Mouse (Mus musculus): ENCODE data around the gene Ttc17.
"Not testable (repeated sequence)": the region's sequence is repeated elsewhere in the genome, so short reads cannot be mapped to it uniquely, and the experiment has no call there.

Ttc17 gene

DNA sequence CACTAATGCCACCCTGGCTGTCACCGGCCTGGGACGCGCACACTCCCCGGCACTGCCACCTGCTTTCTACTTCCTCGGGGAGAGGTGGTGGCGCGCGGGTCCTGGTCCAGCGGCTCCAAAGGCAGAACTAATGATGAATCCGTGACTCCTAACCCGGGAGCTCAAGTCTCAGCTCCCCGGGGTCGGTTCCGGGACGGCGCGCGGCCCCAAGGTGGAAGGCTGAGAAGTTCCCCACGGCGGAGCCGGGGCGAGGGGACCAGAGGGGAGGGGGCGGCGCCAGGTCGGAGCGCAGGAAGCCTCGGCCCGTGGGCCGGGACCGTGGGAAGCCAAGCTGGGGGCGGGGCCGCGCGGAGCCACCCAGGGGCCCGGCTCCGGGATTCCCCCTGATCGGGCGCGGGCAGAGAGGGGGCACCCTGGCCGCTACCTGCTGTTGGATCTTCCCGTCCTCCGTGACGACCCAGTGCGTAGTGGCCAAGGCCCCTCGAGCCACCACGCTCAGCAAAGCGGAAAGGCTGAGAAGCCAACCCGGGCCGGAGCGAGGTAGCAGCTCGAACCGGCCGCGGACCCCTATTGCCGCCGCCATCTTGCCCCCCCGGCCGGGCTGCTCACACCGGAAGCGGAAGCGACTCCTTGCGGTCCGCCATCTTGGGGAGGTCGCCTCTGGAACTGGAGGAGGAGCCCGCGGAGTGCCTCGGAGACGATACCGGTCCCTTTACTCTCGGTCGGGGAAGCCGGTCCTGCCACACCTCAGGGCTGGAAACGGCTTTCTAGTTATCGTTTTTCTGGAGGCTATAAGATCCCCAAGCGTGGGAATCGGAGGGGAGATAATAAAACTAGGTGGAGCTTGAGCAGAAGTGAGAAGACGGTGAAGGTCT lies at the start of gene Ttc17:
TSS of gene Ttc17 (minus strand) at position 607 of the 875 bp plus-strand sequence.
- peak; percentile 95 for DNase-seq (ENCODE audit: low read depth)

DNA sequence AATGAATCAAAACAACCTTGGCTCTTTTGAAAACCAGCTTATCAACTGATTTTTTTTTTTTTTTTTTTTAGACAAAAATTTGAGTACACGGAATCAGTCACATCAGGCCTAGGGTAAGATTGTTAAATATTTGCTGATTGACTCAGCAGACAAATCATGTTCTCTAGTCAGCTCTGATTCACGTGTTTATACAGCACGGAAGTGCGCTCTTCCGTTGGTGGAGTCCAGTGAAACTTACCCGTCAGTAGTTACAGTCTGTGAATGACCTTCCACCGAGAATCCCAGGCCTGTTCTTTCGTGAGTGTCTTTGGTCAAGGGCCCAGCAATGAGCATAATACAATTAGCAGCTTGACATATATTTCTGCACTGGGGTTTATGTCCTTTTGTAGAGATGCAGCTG lies 43.2 kb upstream of the Ttc17 start:
- DNase-seq (ENCODE audit: low read depth): no peak

DNA sequence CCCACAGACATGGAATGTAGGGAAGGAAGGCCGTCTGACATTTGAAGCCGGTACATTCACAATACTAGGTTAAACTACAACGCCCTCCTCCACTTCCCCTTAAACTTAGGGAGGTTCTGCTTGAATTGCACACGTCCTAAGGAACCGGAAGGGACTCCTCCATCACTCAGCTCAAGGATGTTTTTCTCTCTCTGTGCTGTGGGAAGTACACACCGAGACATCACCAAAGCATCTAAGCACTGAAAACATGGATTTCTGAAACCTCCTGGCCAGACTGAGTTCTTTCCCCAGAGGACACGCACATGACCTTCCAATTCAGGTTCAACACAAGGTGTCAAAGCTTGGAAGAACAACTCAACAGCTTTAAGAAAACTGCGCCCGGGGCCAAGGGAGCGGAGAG lies 30.5 kb upstream of the Ttc17 start:
- DNase-seq (ENCODE audit: low read depth): peak; percentile 64

DNA sequence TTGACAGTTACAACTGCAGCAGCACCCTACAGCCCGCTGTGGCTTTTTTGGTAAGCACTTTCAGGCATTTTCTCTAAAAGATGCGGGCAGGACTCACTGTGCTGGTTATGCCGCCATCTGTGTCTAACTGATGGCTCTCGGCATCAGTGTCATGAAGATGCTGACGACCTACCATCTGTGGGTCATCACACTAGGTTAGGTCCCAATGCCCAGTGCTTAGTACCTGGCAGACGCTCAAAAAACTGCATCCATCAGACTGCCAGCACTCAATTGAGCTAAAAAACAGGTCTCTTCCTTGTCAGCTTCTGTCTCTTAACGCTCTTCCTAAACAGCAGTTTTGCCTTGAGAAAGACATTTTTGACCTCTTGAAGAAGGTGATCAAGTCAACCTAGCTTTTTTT lies 29.0 kb upstream of the Ttc17 start:
- peak; percentile 11 for DNase-seq (ENCODE audit: low read depth)

DNA sequence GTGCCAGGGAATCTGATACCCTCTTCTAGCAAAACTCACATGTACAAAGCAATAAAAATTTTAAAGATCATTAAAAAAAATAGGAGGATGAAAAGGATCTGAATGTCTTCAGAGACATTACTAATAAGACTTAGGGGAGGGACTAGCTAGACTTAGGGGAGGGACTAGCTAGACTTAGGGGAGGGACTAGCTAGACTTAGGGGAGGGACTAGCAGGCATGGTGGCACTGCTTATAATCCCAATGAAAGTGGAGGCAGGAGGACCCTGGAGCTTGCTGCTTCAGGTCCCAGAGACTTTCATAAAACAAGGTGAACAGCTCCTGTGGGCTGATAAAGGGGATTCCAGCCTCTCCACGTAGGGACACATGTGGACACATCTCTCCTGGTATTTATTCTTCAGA lies 28.3 kb upstream of the Ttc17 start:
- DNase-seq (ENCODE audit: low read depth): peak; percentile 15

DNA sequence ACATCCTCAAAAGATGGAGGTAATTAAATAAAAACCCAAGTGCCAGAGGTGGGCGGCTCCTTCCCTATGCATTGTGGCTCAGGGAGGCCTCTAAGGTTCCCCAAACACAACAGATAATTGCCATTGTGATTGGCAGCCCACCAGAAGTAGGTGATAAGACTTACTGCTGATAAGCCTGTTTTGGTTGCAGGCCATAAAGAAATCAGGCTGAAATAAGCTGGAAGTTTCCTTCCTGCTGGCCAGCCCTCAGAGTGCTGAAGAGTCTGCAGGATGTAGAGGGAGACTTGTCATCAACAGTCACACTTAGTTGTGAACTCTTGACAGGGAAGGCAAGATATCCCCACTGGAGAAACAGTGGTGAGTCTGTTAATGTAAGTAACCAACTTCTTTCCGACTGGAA lies 25.7 kb upstream of the Ttc17 start:
- no peak for DNase-seq (ENCODE audit: low read depth)

DNA sequence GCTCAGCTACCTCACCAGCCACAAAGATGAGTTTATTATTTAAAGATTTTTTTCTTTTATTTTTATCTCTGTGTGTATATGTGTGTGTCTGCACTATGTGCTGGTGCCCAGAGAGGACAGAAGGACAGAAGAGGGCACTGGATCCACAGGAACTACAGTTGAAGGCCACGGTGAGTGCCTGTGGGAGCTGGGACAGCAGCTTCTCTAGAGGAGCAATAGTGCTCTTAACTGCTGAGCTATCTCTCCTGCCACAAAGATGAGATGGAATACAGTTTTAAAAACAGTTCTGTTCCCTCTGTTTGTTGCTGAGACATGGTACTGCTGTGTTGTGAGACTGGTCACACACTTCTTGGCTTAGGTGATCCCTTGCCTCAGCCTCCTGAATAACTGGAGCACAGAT lies 22.0 kb upstream of the Ttc17 start:
- DNase-seq (ENCODE audit: low read depth): no peak

DNA sequence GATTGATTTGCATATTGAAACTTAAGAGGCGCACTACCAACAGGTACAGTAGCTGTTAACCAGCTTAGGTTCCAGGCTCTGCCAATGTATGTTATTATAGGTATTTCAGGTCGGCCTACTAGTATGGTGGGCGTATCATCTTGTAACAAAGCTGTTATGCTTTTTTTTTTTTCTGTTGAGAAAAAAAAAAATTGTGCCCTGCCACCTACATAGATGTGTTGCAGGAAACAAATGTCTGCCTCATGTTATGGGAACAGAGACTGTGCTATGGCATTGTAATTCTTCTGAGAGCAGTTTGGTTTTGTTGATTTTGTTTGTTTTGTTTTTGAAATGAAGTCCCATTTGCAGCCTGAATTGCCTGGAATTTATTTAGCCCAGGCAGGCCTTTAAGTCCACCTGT lies 952 bp upstream of the Ttc17 start:
- no peak for DNase-seq (ENCODE audit: low read depth)

DNA sequence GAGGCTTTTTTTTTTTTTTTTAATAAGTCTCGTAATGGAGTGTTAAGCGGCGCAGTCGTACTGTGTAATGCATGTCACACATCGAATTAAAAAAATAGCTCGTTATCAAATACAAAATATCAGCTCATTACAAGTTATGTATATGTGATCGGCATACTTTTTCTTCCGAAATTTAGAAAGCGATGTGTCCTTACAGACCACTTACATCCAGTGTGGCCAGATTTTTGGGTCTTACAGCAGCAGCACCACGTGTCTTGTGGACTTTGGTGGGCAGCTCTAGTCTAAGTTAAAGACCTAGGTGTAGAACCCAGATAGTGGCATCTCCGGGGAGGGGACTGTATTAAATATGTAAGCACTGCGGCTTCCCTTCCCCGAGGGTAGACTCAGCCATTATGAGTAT lies 532 bp upstream of the Ttc17 start:
- DNase-seq (ENCODE audit: low read depth): peak; percentile 69

DNA sequence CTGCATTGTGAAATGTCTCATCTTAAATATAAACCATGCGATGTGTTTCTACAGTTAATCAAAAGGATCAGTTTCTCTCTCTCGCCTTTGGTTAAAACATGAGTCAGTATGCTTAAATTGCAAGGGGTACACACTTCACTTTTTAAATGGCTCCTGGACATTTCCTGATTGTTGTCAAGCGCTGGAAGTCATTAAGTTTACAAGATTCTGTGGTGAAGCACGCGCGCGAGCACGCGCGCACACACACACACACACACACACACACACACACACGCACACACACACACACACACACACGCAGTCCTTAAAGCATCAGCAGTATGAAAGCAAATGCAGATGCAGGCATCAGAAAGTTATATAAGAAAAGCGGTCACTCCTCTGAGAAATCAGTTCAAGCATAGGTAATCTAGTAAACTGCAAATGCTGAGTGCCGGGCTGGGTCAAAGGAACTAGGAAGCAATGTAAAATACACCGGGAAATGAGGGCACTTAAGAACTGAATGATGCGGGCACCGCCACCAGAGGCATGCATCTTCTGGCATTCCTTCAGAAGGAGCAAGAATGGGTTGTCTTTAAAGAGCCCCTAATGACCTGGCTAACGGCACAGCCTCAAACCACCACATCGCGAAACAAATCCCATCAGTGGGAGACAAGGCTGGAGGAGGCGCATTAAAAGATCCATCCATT lies 949 bp downstream of the Ttc17 start:
- peak; percentile 79 for DNase-seq (ENCODE audit: low read depth)

DNA sequence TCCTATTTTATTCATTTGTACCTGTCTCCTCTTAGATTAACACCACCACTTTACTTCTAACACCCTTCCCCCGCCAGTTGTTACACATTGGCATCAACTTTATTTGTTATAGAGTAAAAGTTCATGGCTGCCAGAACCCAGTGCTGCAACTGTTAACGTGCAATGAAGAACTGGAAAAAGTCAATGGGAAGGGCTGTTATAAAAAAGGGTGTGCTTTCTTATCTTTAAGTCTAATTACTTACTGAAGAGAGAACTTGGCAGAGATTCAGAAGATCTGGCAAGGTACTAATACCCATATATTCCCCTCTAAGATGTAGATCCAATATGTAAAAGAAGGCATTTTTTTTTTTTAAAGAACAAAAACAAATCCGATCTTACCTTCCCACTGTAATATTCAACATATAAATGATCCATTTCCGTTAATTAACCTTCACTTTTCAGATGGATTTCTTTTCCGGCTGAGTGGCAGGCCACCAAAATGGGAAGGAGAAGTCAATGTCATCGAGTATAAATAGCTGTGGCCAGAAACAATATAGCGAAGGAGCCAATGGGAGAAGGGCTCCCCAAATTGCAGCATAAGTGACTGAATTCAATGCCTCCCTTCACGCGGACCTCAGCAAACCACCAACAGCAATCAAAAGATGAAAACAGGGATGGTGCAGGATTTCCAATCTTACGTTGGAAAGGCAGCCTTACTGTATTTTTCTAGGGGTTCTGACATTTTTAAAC lies 1.8 kb downstream of the Ttc17 start:
- no peak for DNase-seq (ENCODE audit: low read depth)

DNA sequence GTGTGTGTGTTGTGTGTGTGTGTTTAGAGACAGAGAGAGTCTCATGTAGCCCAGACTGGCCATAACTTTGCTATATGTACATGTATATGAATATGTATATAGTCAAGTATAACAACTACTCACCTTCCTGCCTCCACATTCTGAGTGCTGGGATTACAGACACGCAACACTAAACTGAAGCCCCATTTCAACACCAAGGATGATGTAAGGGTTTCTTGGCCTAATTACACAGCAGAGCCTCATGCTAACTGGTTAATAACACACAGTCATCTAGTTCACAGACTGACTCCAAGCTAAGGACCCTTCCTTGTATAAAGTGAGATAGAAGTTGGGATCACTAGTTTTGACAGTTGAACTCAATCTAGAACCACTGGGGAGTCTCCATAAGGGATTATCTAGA lies 3.9 kb downstream of the Ttc17 start:
- DNase-seq (ENCODE audit: low read depth): no peak

DNA sequence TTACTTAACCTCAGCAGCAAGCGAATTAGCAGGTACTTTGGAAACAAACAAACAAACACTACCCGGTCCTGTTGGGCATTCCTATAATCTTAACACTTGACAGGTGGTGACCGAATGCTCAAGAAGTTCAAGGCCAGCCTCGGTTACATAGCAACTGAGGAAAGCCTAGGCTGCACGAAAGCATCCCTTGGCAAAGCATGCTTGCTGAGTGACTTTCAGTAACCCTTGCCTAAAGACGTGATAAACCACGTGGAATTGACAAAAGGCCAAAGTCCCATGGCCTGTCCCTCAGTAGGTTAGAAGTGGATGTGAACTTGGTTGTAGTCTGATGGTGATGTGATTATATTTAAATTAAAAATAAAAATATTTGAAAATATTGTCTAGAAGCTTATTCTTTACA lies 4.4 kb downstream of the Ttc17 start:
- DNase-seq (ENCODE audit: low read depth): no peak

DNA sequence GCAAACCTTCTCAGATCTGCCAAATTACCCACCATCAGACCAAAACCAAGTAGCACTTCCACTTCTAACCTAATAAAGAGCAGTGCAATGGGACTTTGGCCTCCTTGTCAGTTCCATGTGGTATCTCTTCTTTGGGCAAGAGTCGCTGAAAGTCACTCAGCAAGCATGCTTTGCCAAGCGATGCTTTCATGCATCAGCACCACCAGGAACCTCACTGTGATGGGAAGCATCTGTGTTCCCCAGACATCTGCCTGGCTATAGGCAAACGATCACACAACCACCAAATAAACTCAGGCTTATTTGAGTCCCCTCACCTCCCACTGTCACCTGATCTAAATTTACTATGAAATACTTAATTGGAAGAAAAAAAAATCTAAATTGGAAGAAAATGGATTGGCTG lies 5.5 kb downstream of the Ttc17 start:
- DNase-seq (ENCODE audit: low read depth): no peak

DNA sequence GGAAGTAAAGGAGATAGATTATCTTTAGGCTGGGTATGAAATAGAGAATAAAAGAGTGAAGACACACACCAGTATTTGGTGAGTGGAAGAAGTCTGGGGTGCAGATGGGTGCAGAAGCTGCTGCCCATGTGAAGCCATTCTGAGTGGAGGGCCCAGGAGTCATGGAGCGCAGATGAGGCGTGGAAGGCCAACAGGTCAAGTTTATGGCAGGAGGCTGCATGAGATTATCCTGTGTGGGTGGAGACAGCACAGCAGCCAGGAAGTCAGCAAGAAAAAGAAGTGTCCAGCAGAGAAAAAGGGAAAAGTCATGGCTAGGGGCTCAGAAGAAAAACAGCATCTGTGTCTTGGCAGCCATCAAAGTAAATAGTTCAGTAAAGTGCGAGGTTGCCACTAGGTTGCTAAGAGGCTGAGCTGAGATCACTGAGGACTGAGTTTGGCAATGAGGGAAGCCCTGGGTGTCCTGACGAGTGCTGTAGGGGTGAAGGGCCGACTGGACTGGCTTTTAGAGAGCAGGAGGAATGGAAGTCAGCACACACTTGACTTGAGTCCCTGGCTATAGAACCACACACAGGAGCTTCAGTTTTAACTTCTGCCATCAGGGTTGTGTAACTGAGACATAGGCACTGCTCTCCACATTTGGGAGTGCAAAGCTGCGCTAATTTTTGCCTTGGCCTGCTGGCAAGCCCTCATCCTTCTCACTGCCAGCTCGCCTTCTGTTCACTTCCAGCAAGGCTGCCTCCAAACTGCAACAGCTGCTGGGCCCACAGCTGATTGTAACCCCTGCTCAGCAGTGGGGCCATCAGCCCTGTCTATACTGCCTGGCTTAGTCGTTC lies 8.1 kb downstream of the Ttc17 start:
- no peak for DNase-seq (ENCODE audit: low read depth)

DNA sequence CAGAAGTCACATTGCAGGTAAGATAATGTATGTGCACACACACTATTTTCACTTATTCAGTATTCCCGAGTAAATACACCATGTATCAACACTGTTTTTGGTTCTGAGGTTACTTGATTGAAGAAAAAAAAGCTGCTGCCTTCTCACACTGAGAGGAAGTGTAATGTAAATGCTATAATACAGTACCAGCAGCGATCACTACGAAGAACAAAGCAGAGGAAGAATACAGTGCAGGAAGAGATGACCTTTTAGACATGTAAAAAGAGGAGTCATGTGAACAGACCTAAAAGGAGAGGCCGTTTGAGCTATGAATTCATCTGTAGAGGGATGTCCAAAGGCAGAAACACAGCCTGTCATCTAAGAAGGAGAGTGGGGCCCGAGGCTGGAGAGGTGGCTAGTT lies 9.0 kb downstream of the Ttc17 start:
- DNase-seq (ENCODE audit: low read depth): no peak

DNA sequence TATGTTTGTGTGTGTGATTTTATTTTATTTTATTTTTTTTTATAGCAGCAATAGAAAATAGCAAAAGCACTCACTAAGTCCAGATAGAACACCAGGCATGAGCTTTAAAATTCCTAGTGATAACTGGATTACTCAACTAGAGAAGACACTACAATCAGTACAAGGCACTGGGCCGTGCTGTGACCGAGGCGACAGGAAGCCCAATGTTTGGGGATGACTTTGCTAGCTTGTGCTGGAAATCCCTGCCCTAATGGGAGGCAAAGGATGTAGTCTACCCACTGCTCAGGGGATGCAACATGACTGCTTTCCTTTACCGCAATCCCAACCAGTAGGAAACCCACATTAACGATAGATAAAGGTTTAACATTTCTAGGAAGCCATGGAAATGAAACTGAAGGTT lies 10.2 kb downstream of the Ttc17 start:
- DNase-seq (ENCODE audit: low read depth): peak; percentile 16

DNA sequence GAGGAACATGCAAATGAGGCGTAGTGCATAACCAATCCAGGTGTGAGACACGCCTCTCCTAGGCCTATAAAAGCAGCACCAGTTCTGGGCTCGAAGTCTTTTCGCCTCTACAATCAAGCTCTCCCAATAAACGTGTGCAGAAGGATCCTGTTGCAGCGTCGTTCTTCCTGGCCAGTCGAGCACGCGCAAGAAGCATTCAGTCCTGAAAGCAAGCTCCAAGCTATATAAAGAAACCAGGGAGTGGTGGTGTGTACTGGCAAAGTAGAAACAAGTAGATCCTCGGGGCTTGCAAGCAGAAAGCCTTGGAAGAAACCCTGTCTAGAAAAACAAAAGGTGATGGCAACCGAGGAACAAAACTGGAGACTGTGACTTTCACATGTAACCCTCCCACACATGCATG lies 15.4 kb downstream of the Ttc17 start:
- DNase-seq (ENCODE audit: low read depth): not testable (repeated sequence)

DNA sequence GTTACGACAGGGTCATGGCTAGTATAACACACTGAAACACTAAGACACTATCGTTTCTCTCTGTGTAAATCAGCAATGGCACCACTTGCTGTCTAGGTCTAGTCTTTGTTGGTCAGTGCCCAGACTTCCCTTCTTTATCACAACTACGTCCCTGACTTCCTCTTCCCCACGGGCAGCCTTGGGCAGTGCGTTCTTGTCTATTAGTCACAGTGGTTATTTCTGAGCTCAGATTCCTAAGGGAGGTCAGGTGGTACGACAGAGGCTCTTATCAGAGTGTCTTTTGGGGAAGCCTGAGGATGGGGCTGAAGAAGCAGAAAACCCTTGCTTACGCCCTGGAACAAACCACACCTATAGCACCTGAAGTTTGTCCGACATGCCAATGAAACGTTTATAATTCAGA lies 17.5 kb downstream of the Ttc17 start:
- no peak for DNase-seq (ENCODE audit: low read depth)

DNA sequence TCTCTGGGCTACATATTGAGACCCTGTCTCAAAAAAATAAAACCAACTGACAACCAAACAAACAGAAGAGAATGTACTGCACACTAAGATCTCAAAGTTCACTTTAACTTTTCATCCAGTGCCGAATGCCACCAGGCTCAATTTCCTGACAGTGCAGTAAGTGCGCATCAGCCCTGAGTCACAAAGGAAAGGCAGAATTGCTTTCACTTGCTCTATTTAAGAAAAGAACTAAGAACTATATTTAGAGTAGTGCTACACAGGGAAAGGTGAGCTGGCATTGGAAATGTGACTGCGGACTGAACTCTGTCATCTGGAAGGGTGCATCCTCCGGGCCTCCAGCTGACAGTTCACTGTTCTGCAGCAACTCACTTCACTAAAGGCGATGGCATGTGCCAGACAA lies 18.6 kb downstream of the Ttc17 start:
- DNase-seq (ENCODE audit: low read depth): no peak

DNA sequence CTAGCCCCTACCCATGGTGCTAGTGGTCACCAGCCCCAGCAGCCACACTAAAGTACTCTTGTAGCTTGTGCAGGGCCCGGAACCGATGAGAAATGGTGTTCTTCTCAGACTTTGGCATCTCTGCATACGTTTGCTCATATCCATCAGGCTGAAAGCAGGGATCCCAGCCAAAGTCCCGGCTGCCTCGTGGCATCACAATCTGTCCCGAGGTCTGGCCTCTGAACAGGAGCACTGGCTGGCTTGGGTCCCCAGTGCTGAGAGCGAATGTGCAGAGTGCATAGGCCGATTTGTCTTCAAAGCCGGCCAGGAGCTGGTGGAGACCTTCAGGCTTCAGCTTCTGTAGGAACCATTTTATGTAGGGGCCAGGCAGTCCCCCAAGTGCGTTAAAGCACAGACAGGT lies 22.0 kb downstream of the Ttc17 start:
- not testable (repeated sequence) for DNase-seq (ENCODE audit: low read depth)

DNA sequence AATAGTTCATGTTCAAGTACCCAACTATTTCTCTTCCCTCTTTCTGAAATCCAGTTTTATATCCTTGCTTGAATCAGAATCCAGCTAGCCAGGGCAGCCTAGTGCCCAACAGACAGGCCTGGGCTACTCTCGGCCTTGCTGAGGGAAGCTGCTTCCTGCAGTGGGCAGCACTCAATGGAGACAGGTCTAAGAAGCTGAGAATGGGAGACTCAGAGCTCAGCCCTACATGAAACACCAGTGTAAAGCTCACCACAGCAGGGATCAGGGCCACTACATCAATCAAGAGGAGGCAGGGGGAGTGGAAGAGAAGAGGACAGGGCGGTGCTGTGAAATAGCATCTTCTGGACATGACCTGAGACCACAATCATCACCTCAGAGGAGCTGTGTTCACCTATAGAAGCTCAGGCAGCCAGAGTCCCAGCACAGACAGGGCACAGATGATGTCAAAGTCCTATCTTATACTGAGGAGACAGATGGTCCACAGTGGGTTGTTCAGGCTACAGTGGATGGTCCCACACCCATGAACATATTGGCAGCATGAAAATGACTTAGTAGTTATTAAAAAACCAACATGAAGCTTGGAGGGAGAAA lies 25.3 kb downstream of the Ttc17 start:
- DNase-seq (ENCODE audit: low read depth): no peak

Data from induced T-regulatory cell, adult 2 months (primary cell).